Mouse (Mus musculus) CD8-positive naive resting alpha-beta T cell, adult 57 days (primary cell): ENCODE results near the gene Acy3. TPM values are rescaled to one million over a fixed set of nuclear protein-coding genes. Genes with fewer than 3 reads are reported as not detected.

Experiments
- total RNA-seq: library from RNA; stranded (reverse); gene quantifications from one replicate; pipeline ENCODE4 v1.2.4, GENCODE M21; 2023

Acy3 gene
- total RNA-seq = not detected

DNA sequence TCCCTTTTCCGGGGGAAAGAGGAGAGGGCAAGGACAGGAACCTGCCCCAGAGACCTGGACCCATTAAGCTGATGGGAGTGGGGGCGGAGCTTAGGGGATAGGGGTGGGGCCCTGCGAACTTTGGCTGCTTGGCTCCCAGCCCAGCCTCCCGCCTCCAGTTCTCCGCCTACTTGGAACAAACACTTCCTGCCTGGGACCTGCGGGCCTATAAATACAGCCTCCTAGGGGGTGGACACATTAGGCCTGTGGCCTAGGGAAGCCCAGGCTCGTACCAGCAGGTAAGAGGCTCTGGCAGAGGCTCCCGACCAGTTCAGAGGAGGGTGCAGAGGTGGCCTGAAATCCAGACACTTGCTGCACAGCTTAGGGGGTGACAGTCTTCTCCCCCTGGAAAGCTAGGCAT is at the start of gene Acy3:
Gene Acy3, plus strand, starts transcription at position 237 of the 400 bp plus-strand sequence.

DNA sequence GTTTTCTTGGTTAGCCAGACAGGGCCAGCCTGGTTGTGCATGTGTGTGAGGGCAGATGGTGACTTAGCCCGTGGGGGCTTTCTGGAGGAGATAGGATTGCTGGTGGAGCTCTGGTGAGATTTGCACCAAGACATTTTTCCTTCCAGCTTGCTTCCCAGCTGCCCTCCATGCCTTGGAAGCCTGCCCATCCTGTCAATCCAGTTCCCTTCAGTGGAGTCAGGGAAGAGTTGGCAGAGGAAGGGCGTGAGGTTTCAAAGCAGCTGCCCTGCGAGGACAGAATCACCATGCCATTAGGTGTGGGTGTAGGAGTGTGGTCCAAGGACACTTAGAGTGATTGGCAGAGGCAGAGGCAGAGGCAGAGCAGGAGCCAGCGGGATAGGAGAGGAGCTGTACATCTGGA is 27.9 kb upstream of the Acy3 start, which contains the start of gene Aldh3b3:
Gene Aldh3b3, plus strand, starts transcription at position 176 of the 400 bp plus-strand sequence.

DNA sequence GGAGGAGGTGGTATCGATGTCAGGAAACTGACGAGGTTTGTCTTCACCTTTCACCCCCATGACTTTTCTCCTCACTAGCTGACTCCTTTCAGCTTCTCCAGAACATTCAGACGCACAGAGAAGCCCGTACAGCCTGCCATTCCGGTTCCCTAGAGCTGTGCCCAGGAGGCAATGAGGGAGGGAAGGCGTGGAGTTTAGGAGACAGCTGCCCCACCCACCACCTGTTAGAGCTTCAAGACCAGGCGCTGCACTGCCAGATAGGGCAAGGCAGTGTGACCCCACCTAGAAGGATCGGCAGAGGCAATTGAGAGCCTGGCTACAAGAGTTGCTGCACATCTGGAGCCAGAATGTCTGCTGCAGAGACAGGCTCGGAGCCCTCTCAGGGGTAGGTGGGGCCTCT is 14.1 kb upstream of the Acy3 start, which contains the start of gene Aldh3b2:
Gene Aldh3b2, plus strand, starts transcription at position 100 of the 400 bp plus-strand sequence.

DNA sequence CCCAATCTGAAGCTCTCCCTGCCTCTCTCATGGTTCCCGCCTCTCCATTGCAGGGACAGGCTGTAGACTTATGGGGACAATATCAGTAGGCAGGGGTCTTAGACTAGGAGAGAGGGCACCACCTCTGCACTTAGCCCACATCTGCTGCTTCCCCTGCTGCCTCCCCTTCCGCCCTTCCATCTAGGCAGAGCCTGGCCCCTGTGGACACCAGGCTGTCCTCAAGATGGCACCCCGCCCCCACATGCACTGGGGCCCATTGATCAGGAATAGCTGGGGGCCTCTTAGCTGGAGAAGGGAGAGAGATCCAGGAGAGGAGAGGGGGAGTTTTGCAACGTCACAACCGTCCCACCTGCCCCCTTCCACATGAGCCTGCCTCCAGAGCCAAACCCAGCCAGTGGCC is 6.0 kb downstream of the Acy3 start, which contains the start of gene Tbx10:
Gene Tbx10, plus strand, starts transcription at position 337 of the 400 bp plus-strand sequence.

DNA sequence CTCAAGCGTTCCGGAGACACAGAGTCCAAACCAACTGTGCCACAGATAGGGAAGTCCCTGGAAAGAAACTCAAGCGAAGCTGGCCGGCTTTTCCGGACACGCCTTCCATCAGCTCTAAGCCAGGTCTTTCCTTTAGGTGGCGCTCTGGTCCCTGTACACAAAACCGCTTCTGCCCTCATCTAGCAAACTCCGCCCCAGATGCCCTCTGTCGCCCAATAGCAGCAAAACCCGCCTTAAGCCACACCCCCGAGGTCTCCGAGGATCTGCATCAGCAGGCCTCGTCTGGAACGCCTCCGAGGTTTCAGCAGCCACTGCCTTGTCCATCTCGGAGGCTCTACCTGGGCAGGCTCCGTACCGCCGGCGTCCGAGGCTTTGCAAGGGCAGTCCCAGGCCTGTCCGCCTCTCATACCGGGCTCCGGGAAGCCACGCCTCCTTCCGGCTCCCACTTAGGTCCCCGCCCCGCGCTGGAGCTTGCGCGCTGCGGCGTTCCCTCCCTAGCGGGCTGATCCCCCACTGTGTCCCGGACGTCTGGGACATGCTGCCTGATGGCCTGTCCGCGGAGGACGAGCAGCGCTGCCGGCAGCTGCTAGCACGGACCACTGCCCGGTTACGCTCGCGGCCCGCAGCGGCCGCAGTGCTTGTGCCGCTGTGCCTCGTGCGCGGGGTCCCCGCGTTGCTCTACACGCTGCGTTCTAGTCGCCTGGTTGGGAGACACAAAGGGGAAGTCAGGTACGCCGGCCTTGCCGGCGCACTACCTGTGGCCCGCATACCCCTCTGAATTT is 13.9 kb downstream of the Acy3 start, which contains the start of the genes Nudt8 and Gm49405:
Gene Nudt8, plus strand, starts transcription at position 462 of the 782 bp plus-strand sequence.
Gene Gm49405, plus strand, starts transcription at position 508 of the 782 bp plus-strand sequence.

DNA sequence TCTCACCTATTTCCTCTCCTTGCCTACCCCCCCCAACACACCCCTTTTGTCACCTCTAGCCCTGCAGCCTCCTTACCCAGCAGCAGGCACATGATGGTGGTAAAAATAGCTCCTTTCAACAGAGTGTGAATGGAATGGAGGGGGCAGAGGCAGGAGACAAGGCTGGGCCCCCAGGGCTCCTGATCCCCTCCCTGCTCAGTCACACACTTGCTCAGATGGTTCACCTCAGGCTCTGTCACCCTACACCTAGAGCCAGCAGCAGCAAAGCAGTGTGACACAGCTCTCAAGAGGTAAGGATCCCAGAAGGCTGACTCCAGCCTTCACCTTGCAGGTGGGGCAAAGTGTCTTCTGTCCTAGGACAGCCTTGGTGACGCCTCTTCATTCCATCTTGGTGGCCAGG is 16.7 kb downstream of the Acy3 start, which contains the start of gene Doc2g:
Gene Doc2g, plus strand, starts transcription at position 202 of the 400 bp plus-strand sequence.

DNA sequence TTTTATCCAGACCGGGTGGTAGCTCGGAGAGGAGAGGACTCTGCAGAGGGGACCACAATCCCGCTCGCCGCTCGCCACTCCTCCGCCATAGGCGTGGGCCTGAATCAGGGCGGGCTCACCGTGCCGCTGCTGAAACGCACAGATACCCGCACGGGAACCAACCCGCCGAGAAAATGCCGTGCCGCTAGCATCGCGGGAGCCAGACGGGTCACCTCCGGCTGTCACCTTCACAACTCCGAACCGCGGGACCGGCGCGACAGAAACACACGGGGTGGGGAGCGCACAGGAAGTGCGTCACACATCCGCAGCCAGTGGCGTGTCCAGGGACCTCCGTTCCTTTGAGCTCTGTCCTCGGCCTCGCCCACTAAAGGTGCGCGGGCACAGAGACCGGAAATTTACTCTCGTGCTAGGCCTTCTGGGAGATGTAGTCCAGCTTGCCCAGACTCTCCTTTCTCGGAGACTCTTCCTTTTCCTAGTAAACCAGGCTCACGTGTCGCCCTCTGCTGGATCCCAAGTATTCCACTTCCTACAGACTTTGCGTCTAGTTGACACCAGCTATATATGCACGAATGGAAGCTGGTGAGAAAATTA is 26.2 kb downstream of the Acy3 start, which contains the start of gene Ndufv1:
Gene Ndufv1, minus strand, starts transcription at position 375 of the 591 bp plus-strand sequence.

DNA sequence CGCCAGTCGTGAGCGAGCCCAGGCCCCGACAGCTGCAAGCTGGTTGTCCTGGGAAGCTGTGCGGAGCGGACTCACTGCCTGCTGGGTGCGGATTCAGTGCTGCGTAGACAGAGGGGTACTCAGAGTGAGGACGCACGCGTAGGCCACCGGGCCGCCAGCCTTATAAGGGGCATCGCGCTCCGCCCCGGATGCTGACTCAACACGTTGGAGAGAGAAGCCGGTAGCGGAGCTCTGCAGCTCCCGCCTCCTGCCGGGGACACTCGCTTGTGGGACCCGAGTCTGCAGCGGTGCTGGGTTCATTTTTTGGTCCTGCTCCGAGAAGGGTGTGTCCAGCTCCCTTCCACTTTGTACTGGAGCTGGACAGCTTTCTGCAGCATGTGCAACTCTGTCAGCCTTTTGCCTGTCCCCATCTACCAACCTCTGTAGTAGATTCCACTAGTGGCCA is 51.4 kb downstream of the Acy3 start, which contains the start of gene Gstp1:
Gene Gstp1, minus strand, starts transcription at position 198 of the 445 bp plus-strand sequence.

Other genes starting within 250 kb of the Acy3 start
- gene Kmt5b, start 219.1 kb upstream of the Acy3 start, total RNA-seq = 139 TPM
- 58.8 TPM for gene Chka, start 134.8 kb upstream of the Acy3 start, total RNA-seq
- 83.4 TPM for gene Tcirg1, start 79.4 kb upstream of the Acy3 start, total RNA-seq
- 52.9 TPM for gene Ndufs8, start 73.8 kb upstream of the Acy3 start, total RNA-seq
- gene Aldh3b1, start 56.8 kb upstream of the Acy3 start, total RNA-seq = 1.6 TPM
- gene Unc93b1, start 51.4 kb upstream of the Acy3 start, total RNA-seq = 43.8 TPM
- gene Aldh3b3, start 27.9 kb upstream of the Acy3 start, total RNA-seq = not detected
- gene Aldh3b2, start 14.2 kb upstream of the Acy3 start, total RNA-seq = not detected
- not detected for gene Tbx10, start 6.2 kb downstream of the Acy3 start, total RNA-seq
- gene Nudt8, start 14.0 kb downstream of the Acy3 start, total RNA-seq = 8.7 TPM
- gene Gm49405, start 14.1 kb downstream of the Acy3 start, total RNA-seq = 2.3 TPM
- gene Doc2g, start 16.7 kb downstream of the Acy3 start, total RNA-seq = 5.1 TPM
- 109 TPM for gene Ndufv1, start 26.2 kb downstream of the Acy3 start, total RNA-seq
- 191 TPM for gene Gstp1, start 51.4 kb downstream of the Acy3 start, total RNA-seq
- gene Gstp2, start 59.5 kb downstream of the Acy3 start, total RNA-seq = 32.5 TPM
- 26.6 TPM for gene Gstp3, start 73.0 kb downstream of the Acy3 start, total RNA-seq
- gene Cabp2, start 95.0 kb downstream of the Acy3 start, total RNA-seq = not detected
- 161 TPM for gene Cdk2ap2, start 110.6 kb downstream of the Acy3 start, total RNA-seq
- 317 TPM for gene Pitpnm1, start 113.4 kb downstream of the Acy3 start, total RNA-seq
- 134 TPM for gene Aip, start 139.3 kb downstream of the Acy3 start, total RNA-seq
- 0.58 TPM for gene Gpr152, start 153.2 kb downstream of the Acy3 start, total RNA-seq
- 0.37 TPM for gene Cabp4, start 157.5 kb downstream of the Acy3 start, total RNA-seq
- 125 TPM for gene Coro1b, start 162.0 kb downstream of the Acy3 start, total RNA-seq
- gene Ptprcap, start 167.0 kb downstream of the Acy3 start, total RNA-seq = 302 TPM
- 35.9 TPM for gene Rps6kb2, start 176.8 kb downstream of the Acy3 start, total RNA-seq
- gene Carns1, start 188.9 kb downstream of the Acy3 start, total RNA-seq = 63.4 TPM
- 309 TPM for gene Tbc1d10c, start 204.7 kb downstream of the Acy3 start, total RNA-seq
- gene Ppp1ca, start 205.5 kb downstream of the Acy3 start, total RNA-seq = 343 TPM
- 44.6 TPM for gene Rad9a, start 215.1 kb downstream of the Acy3 start, total RNA-seq
- 197 TPM for gene Clcf1, start 227.7 kb downstream of the Acy3 start, total RNA-seq
- gene AC109138.7, start 227.8 kb downstream of the Acy3 start, total RNA-seq = not detected
- 55.7 TPM for gene Pold4, start 245.3 kb downstream of the Acy3 start, total RNA-seq